Mouse (Mus musculus): ENCODE measurements around the gene Cyren.

GRCm38 (mm10) chr6:34863786-34864514 lies 13.9 kb downstream of the Cyren start:
- no peak for TF ChIP-seq CTCF (IDR thresholded peaks at IDR 0.05)
- no peak for TF ChIP-seq POLR2A (IDR thresholded peaks at IDR 0.05; ENCODE audit: insufficient read depth, low read depth, low read length)
